9 mouse cellular contexts compared by ENCODE assay signal in the genomic region with DNA sequence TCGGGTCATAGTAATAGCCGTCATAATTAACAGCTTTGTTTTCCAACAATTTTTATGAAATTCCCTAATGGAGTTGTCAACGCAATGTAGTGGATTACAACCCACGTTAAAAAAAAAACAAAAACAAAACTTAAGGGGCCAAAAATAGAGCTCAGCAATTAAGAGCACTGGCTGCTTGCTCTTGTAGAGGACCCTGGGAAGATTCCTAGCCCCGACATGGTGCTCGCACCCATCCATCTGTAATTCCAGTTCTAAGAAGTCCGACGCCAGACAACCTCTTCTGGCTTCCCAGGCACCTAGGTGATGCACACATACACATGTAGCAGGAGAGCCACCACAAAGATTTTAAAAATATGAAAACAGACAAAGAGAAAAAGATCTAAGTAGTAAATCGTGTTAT. TPM values are rescaled to one million over a fixed set of nuclear protein-coding genes. Genes with fewer than 3 reads are reported as not detected.
DNase-seq lines count a peak whose midpoint lies in the region; ATAC-seq and TF ChIP-seq lines count a peak whose summit lies in the region.
"Had no signal": no experiment of that assay in that cellular context is flagged by ENCODE, and none has a peak within 500 bp of the region (broad histone marks: within the 10 kb centered on the region; RNA-seq: fewer than 3 reads in every experiment).

No protein-coding gene starts in this region.

- peak overlapping the region; percentile 89 for H3K9ac ChIP-seq in lung, embryonic 16.5 days (ENCODE audit: low read length)
- peak overlapping the region; percentile 77 for H3K9ac ChIP-seq in intestine, postnatal 0 days (ENCODE audit: low read depth, low read length)
- H3K9ac ChIP-seq in neural tube, embryonic 15.5 days (replicated peaks), result peak overlapping the region; percentile 76

- peak overlapping the region; percentile 95 for H3K27ac ChIP-seq in lung, embryonic 16.5 days (ENCODE audit: low read length)
- peak overlapping the region; percentile 94 for H3K27ac ChIP-seq in intestine, postnatal 0 days (ENCODE audit: low read depth, low read length)
- H3K27ac ChIP-seq in neural tube, embryonic 15.5 days (replicated peaks), result peak overlapping the region; percentile 100

- peak overlapping the region; percentile 69 for H3K4me2 ChIP-seq in lung, embryonic 16.5 days (ENCODE audit: low read depth, low read length)
- H3K4me2 ChIP-seq in intestine, postnatal 0 days (replicated peaks; ENCODE audit: low read depth), result peak overlapping the region; percentile 74
- peak overlapping the region; percentile 64 for H3K4me2 ChIP-seq in neural tube, embryonic 15.5 days

- no peak for ATAC-seq in lung, embryonic 16.5 days (ENCODE audit: low read depth)
- ATAC-seq in erythroblast, adult 5-6 weeks (replicated peaks; ENCODE audit: low FRiP score, poor library complexity, severe bottlenecking), result 0 out of 2 replicates have a peak, but pooled peaks have one; percentile 3
- ATAC-seq in intestine, postnatal 0 days, result no peak
- ATAC-seq in neural tube, embryonic 15.5 days (ENCODE audit: low FRiP score), result 0 out of 2 replicates have a peak, but pooled peaks have one; percentile 12

- no peak for DNase-seq in lung, postnatal 36 days
- no peak for DNase-seq in frontal cortex, postnatal 36 days (ENCODE audit: low spot score in 2 of 2)
- no peak for DNase-seq in layer of hippocampus, adult 18-20 months (ENCODE audit: low spot score in 2 of 2)

- H3K36me3 ChIP-seq in lung, embryonic 16.5 days (ENCODE audit: control insufficient read depth, insufficient read depth, low read length), result peaks cover 15% of the 10 kb centered on the region
- peaks cover 25% of the 10 kb centered on the region for H3K36me3 ChIP-seq in intestine, postnatal 0 days (ENCODE audit: control insufficient read depth, insufficient read depth)
- peaks cover 22% of the 10 kb centered on the region for H3K36me3 ChIP-seq in neural tube, embryonic 15.5 days

- peak overlapping the region; percentile 73 for H3K4me3 ChIP-seq in lung, embryonic 16.5 days (ENCODE audit: low read length)
- H3K4me3 ChIP-seq in intestine, postnatal 0 days (ENCODE audit: low read depth, low read length), result peak overlapping the region; percentile 72
- H3K4me3 ChIP-seq in neural tube, embryonic 15.5 days (replicated peaks), result peak overlapping the region; percentile 63

- WGBS in lung, embryonic 16.5 days, result 15% methylated on average over 9 of the region's 9 CpGs
- 19% methylated on average over 9 of the region's 9 CpGs for WGBS in intestine, postnatal 0 days
- 20% methylated on average over 9 of the region's 9 CpGs for WGBS in neural tube, embryonic 15.5 days

- H3K27me3 ChIP-seq in lung, embryonic 16.5 days (ENCODE audit: control insufficient read depth, insufficient read depth, low read depth, low read length), result no peaks in the 10 kb centered on the region
- no peaks in the 10 kb centered on the region for H3K27me3 ChIP-seq in intestine, postnatal 0 days (replicated peaks; ENCODE audit: control insufficient read depth, insufficient read depth, low read length)
- no peaks in the 10 kb centered on the region for H3K27me3 ChIP-seq in neural tube, embryonic 15.5 days (replicated peaks)

- no peak for TF ChIP-seq CTCF in intestine, postnatal 0 days (IDR thresholded peaks at IDR 0.05; ENCODE audit: low read depth)

- no peaks in the 10 kb centered on the region for H3K9me3 ChIP-seq in lung, embryonic 16.5 days (ENCODE audit: control insufficient read depth, low read length)
- no peaks in the 10 kb centered on the region for H3K9me3 ChIP-seq in intestine, postnatal 0 days (ENCODE audit: control insufficient read depth)
- no peaks in the 10 kb centered on the region for H3K9me3 ChIP-seq in neural tube, embryonic 15.5 days (replicated peaks)

- 0 out of 2 replicates have a peak, but pooled peaks cover 4% of the 10 kb centered on the region for H3K4me1 ChIP-seq in lung, embryonic 16.5 days (replicated peaks; ENCODE audit: control insufficient read depth, insufficient read depth, low read length)
- H3K4me1 ChIP-seq in intestine, postnatal 0 days (replicated peaks; ENCODE audit: control insufficient read depth, insufficient read depth, low read length), result peaks cover 5% of the 10 kb centered on the region
- peaks cover 6% of the 10 kb centered on the region; the same call in 1 of the 2 replicates for H3K4me1 ChIP-seq in neural tube, embryonic 15.5 days

RNA-seq across cellular contexts. Expression of gene Itfg2, which starts 0.3 kb away (rescaled TPM):
- 29.6 and 32.2 TPM in 2 replicates for polyA plus RNA-seq in lung, embryonic 16.5 days (2015; fragmentation: Nextera tagmentation; extraction: Ambion mirVana)
- total RNA-seq in erythroblast, adult 5-6 weeks (2015; ENCODE audit: low replicate concordance), result 12.7 and 53.8 TPM in 2 replicates
- total RNA-seq in erythroblast, adult 5-6 weeks (2017; ENCODE audit: low replicate concordance), result 5.3 and 13.7 TPM in 2 replicates
- 9.4 and 11.9 TPM in 2 replicates for polyA plus RNA-seq in intestine, postnatal 0 days (2015; fragmentation: Nextera tagmentation; extraction: Ambion mirVana)
- 44.0 and 46.5 TPM in 2 replicates for polyA plus RNA-seq in neural tube, embryonic 15.5 days (2015; fragmentation: Nextera tagmentation; extraction: Ambion mirVana)
- total RNA-seq in layer of hippocampus, adult 18-20 months (2021), result 10 to 100 TPM; 21.1 to 26.3 TPM

RNA-seq across cellular contexts. Expression of gene Fkbp4, which starts 13.4 kb away (rescaled TPM):
- polyA plus RNA-seq in lung, embryonic 16.5 days (2015; fragmentation: Nextera tagmentation; extraction: Ambion mirVana), result 400 and 427 TPM in 2 replicates
- 16.1 and 19.2 TPM in 2 replicates for total RNA-seq in erythroblast, adult 5-6 weeks (2015; ENCODE audit: low replicate concordance)
- total RNA-seq in erythroblast, adult 5-6 weeks (2017; ENCODE audit: low replicate concordance), result 34.8 and 68.4 TPM in 2 replicates
- polyA plus RNA-seq in intestine, postnatal 0 days (2015; fragmentation: Nextera tagmentation; extraction: Ambion mirVana), result 113 and 116 TPM in 2 replicates
- polyA plus RNA-seq in neural tube, embryonic 15.5 days (2015; fragmentation: Nextera tagmentation; extraction: Ambion mirVana), result 319 and 377 TPM in 2 replicates
- total RNA-seq in layer of hippocampus, adult 18-20 months (2021), result 100 to 1,000 TPM; 123 to 132 TPM

RNA-seq across cellular contexts. Expression of gene Nrip2, which starts 25.9 kb away (rescaled TPM):
- polyA plus RNA-seq in lung, embryonic 16.5 days (2015; fragmentation: Nextera tagmentation; extraction: Ambion mirVana), result 3.5 and 3.6 TPM in 2 replicates
- not detected in 2 replicates for total RNA-seq in erythroblast, adult 5-6 weeks (2015; ENCODE audit: low replicate concordance)
- not detected in 2 replicates for total RNA-seq in erythroblast, adult 5-6 weeks (2017; ENCODE audit: low replicate concordance)
- polyA plus RNA-seq in intestine, postnatal 0 days (2015; fragmentation: Nextera tagmentation; extraction: Ambion mirVana), result 2.3 and 3.4 TPM in 2 replicates
- polyA plus RNA-seq in neural tube, embryonic 15.5 days (2015; fragmentation: Nextera tagmentation; extraction: Ambion mirVana), result 12.4 and 13.0 TPM in 2 replicates
- total RNA-seq in layer of hippocampus, adult 18-20 months (2021), result 10 to 100 TPM; 14.6 to 16.4 TPM

RNA-seq across cellular contexts. Expression of gene Gm44596, which starts 49.7 kb away (rescaled TPM):
- polyA plus RNA-seq in lung, embryonic 16.5 days (2015; fragmentation: Nextera tagmentation; extraction: Ambion mirVana), result not detected in 2 replicates
- total RNA-seq in erythroblast, adult 5-6 weeks (2015; ENCODE audit: low replicate concordance), result not detected in 2 replicates
- total RNA-seq in erythroblast, adult 5-6 weeks (2017; ENCODE audit: low replicate concordance), result not detected in 2 replicates
- not detected in 2 replicates for polyA plus RNA-seq in intestine, postnatal 0 days (2015; fragmentation: Nextera tagmentation; extraction: Ambion mirVana)
- polyA plus RNA-seq in neural tube, embryonic 15.5 days (2015; fragmentation: Nextera tagmentation; extraction: Ambion mirVana), result not detected in 2 replicates
- not detected for total RNA-seq in layer of hippocampus, adult 18-20 months (2021)
- total RNA-seq: left cerebral cortex, adult 18-20 months had no signal
- polyA plus RNA-seq: brain, embryonic 14.5 days had no signal

RNA-seq across cellular contexts. Expression of gene Tex52, which starts 49.8 kb away (rescaled TPM):
- polyA plus RNA-seq in lung, embryonic 16.5 days (2015; fragmentation: Nextera tagmentation; extraction: Ambion mirVana), result 0.31 and 0.65 TPM in 2 replicates
- not detected in 2 replicates for total RNA-seq in erythroblast, adult 5-6 weeks (2015; ENCODE audit: low replicate concordance)
- total RNA-seq in erythroblast, adult 5-6 weeks (2017; ENCODE audit: low replicate concordance), result not detected in 2 replicates
- not detected in 2 replicates for polyA plus RNA-seq in intestine, postnatal 0 days (2015; fragmentation: Nextera tagmentation; extraction: Ambion mirVana)
- polyA plus RNA-seq in neural tube, embryonic 15.5 days (2015; fragmentation: Nextera tagmentation; extraction: Ambion mirVana), result 0.33 and 0.54 TPM in 2 replicates
- total RNA-seq in layer of hippocampus, adult 18-20 months (2021), result 1 to 10 TPM; 1.9 to 2.7 TPM

Comparison
In these comparisons a context has a peak if more than half of its experiments do, and no peak if none do; other contexts are left out.
1. ATAC-seq: peak in erythroblast, adult 5-6 weeks (single experiment) and neural tube, embryonic 15.5 days (single experiment); none in lung, embryonic 16.5 days (single experiment) and intestine, postnatal 0 days (single experiment).
2. Peak in every context shown above with its lines, with median percentiles within 50 percentile points of each other: H3K27ac ChIP-seq, H3K4me2 ChIP-seq, H3K4me3 ChIP-seq and H3K9ac ChIP-seq.